Mouse (Mus musculus): ENCODE results near the gene Sap30l. TPM values are rescaled to one million over a fixed set of nuclear protein-coding genes. Genes with fewer than 3 reads are reported as not detected.

The Sap30l gene
- polyA plus RNA-seq, 1 experiment = 24.7 TPM

GRCm38 (mm10) chr11:57795086-57795485 is 6.4 kb upstream of the Sap30l start:
- H3K4me1 ChIP-seq (ENCODE audit: control insufficient read depth, insufficient read depth, low read length) = no peaks in the 10 kb centered on the region
- no peak for DNase-seq
- H3K4me3 ChIP-seq (replicated peaks; ENCODE audit: extremely low read depth, low read depth, low read length) = no peak overlapping the region
- WGBS = 54% methylated on average over 6 of the region's 6 CpGs
- TF ChIP-seq POLR2A (IDR thresholded peaks at IDR 0.05; ENCODE audit: borderline replicate concordance, extremely low read depth, low read depth, low read length) (no peak), CTCF (IDR thresholded peaks at IDR 0.05; ENCODE audit: insufficient read depth, low read length) (no peak)

- DNase-seq = no peak
- no peak for TF ChIP-seq POLR2A (IDR thresholded peaks at IDR 0.05; ENCODE audit: borderline replicate concordance, extremely low read depth, low read depth, low read length)
- no peak for TF ChIP-seq CTCF (IDR thresholded peaks at IDR 0.05; ENCODE audit: insufficient read depth, low read length)
- WGBS = 84% methylated on average over 9 of the region's 9 CpGs
Observed at GRCm38 (mm10) chr11:57797828-57798227, 3.6 kb upstream of the Sap30l start.

GRCm38 (mm10) chr11:57799456-57799855 is 2.0 kb upstream of the Sap30l start:
- DNase-seq = no peak
- no peak for TF ChIP-seq POLR2A (IDR thresholded peaks at IDR 0.05; ENCODE audit: borderline replicate concordance, extremely low read depth, low read depth, low read length)
- TF ChIP-seq CTCF (IDR thresholded peaks at IDR 0.05; ENCODE audit: insufficient read depth, low read length) = no peak
- Histone ChIP-seq H3K4me3 (replicated peaks; ENCODE audit: extremely low read depth, low read depth, low read length) (no peak overlapping the region), H3K4me1 (ENCODE audit: control insufficient read depth, insufficient read depth, low read length) (peaks cover 17% of the 10 kb centered on the region)
- 89% methylated on average over 10 of the region's 10 CpGs for WGBS

More at GRCm38 (mm10) chr11:57797828-57798227, 3.6 kb upstream of the Sap30l start:
- Histone ChIP-seq H3K4me3 (replicated peaks; ENCODE audit: extremely low read depth, low read depth, low read length) (no peak overlapping the region), H3K4me1 (ENCODE audit: control insufficient read depth, insufficient read depth, low read length) (peaks cover 12% of the 10 kb centered on the region)

- 17% methylated on average over 22 of the region's 22 CpGs for WGBS
- peak overlapping the region; percentile 99 for H3K4me3 ChIP-seq (replicated peaks; ENCODE audit: extremely low read depth, low read depth, low read length)
- TF ChIP-seq POLR2A (IDR thresholded peaks at IDR 0.05; ENCODE audit: borderline replicate concordance, extremely low read depth, low read depth, low read length) = no peak
- TF ChIP-seq CTCF (IDR thresholded peaks at IDR 0.05; ENCODE audit: insufficient read depth, low read length) = no peak
- peaks cover 17% of the 10 kb centered on the region for H3K4me1 ChIP-seq (ENCODE audit: control insufficient read depth, insufficient read depth, low read length)
- peak; percentile 37 for DNase-seq
Observed at GRCm38 (mm10) chr11:57800266-57800951, 1.0 kb upstream of the Sap30l start.

- peak; percentile 57 for DNase-seq
- WGBS = under 1% methylated on average over 80 of the region's 85 CpGs
- H3K4me1 ChIP-seq (ENCODE audit: control insufficient read depth, insufficient read depth, low read length) = peaks cover 17% of the 10 kb centered on the region
- TF ChIP-seq CTCF (IDR thresholded peaks at IDR 0.05; ENCODE audit: insufficient read depth, low read length) (no peak), POLR2A (IDR thresholded peaks at IDR 0.05; ENCODE audit: borderline replicate concordance, extremely low read depth, low read depth, low read length) (no peak)
- peak overlapping the region; percentile 74 for H3K4me3 ChIP-seq (replicated peaks; ENCODE audit: extremely low read depth, low read depth, low read length)
Observed at GRCm38 (mm10) chr11:57801766-57802510, 501 bp downstream of the Sap30l start.

GRCm38 (mm10) chr11:57802511-57802870 is 1.1 kb downstream of the Sap30l start:
- TF ChIP-seq CTCF (IDR thresholded peaks at IDR 0.05; ENCODE audit: insufficient read depth, low read length) (no peak), POLR2A (IDR thresholded peaks at IDR 0.05; ENCODE audit: borderline replicate concordance, extremely low read depth, low read depth, low read length) (no peak)
- Histone ChIP-seq H3K4me1 (ENCODE audit: control insufficient read depth, insufficient read depth, low read length) (peaks cover 17% of the 10 kb centered on the region), H3K4me3 (replicated peaks; ENCODE audit: extremely low read depth, low read depth, low read length) (peak overlapping the region; percentile 74)
- WGBS = under 1% methylated on average over 18 of the region's 18 CpGs
- DNase-seq = peak; percentile 28

- Histone ChIP-seq H3K4me3 (replicated peaks; ENCODE audit: extremely low read depth, low read depth, low read length) (no peak overlapping the region), H3K4me1 (ENCODE audit: control insufficient read depth, insufficient read depth, low read length) (peaks cover 17% of the 10 kb centered on the region)
- no peak for TF ChIP-seq POLR2A (IDR thresholded peaks at IDR 0.05; ENCODE audit: borderline replicate concordance, extremely low read depth, low read depth, low read length)
- no peak for TF ChIP-seq CTCF (IDR thresholded peaks at IDR 0.05; ENCODE audit: insufficient read depth, low read length)
- 57% methylated on average over 3 of the region's 3 CpGs for WGBS
- no peak for DNase-seq
Observed at GRCm38 (mm10) chr11:57805047-57805446, 3.6 kb downstream of the Sap30l start.

- 84% methylated on average over 17 of the region's 17 CpGs for WGBS
- TF ChIP-seq POLR2A (IDR thresholded peaks at IDR 0.05; ENCODE audit: borderline replicate concordance, extremely low read depth, low read depth, low read length) (no peak), CTCF (IDR thresholded peaks at IDR 0.05; ENCODE audit: insufficient read depth, low read length) (no peak)
- no peaks in the 10 kb centered on the region for H3K4me1 ChIP-seq (ENCODE audit: control insufficient read depth, insufficient read depth, low read length)
- H3K4me3 ChIP-seq (replicated peaks; ENCODE audit: extremely low read depth, low read depth, low read length) = no peak overlapping the region
- no peak for DNase-seq
Observed at GRCm38 (mm10) chr11:57809017-57809731, 7.7 kb downstream of the Sap30l start.

GRCm38 (mm10) chr11:57809732-57810098 is 8.3 kb downstream of the Sap30l start:
- Histone ChIP-seq H3K4me1 (ENCODE audit: control insufficient read depth, insufficient read depth, low read length) (no peaks in the 10 kb centered on the region), H3K4me3 (replicated peaks; ENCODE audit: extremely low read depth, low read depth, low read length) (no peak overlapping the region)
- WGBS = 81% methylated on average over 8 of the region's 8 CpGs
- DNase-seq = no peak
- no peak for TF ChIP-seq POLR2A (IDR thresholded peaks at IDR 0.05; ENCODE audit: borderline replicate concordance, extremely low read depth, low read depth, low read length)
- no peak for TF ChIP-seq CTCF (IDR thresholded peaks at IDR 0.05; ENCODE audit: insufficient read depth, low read length)
